Mouse (Mus musculus): Measurements from ENCODE around the gene Ppcdc. TPM values are rescaled to one million over a fixed set of nuclear protein-coding genes. Genes with fewer than 3 reads are reported as not detected.
A peak's percentile ranks its signal among the peaks of the same experiment; 100 is the strongest.

The Ppcdc gene
- 63.6 and 70.3 TPM in 2 replicates for total RNA-seq (2017)

DNA sequence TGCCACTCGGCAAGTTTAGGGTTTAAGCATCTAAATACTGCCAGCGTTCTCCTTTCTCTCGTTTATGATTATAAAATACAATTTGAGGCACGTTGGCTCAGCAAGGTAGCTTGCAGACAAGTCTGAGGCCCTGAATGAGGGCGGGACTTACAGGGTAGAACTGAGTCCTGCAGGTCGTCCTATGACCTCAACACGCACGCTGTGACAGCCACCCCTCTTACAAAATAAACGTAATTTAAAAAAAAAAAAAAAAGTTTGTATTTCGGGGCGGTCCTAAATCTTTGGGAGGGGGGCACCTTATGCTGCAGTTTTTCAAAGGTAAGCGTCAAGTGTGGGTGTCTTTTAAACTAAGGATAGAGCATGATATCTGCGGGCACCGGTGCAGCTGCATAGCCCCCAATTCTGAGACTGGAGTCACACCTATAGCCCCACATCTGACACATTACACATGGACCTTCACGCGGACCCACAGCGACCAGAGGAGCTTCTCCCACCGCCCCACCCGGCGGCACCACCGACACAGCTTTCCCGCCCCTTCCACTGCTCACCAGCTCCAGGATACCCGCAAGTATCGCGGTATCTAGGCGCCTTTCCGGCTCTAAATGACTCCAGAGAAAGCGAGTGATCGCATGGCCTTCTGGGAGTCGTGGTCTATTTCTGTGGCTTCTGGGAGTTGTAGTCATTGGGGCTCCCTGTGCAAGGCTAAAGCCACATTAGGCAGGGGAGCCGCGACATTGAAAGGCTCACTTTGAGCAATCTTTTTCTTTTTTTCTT is at the start of gene Ppcdc:
TSS of gene Ppcdc (minus strand) at position 603 of the 774 bp plus-strand sequence.
- peak; percentile 97 for ATAC-seq (ENCODE audit: extremely low read depth, insufficient number of reproducible peaks, low FRiP score, poor library complexity, severe bottlenecking)

- no peak for ATAC-seq (ENCODE audit: extremely low read depth, insufficient number of reproducible peaks, low FRiP score, poor library complexity, severe bottlenecking)
Measured at GRCm38 (mm10) chr9:57487807-57488206, 47.9 kb upstream of the Ppcdc start.

GRCm38 (mm10) chr9:57485774-57486173 is 45.9 kb upstream of the Ppcdc start:
- peak; percentile 75 for ATAC-seq (ENCODE audit: extremely low read depth, insufficient number of reproducible peaks, low FRiP score, poor library complexity, severe bottlenecking)

DNA sequence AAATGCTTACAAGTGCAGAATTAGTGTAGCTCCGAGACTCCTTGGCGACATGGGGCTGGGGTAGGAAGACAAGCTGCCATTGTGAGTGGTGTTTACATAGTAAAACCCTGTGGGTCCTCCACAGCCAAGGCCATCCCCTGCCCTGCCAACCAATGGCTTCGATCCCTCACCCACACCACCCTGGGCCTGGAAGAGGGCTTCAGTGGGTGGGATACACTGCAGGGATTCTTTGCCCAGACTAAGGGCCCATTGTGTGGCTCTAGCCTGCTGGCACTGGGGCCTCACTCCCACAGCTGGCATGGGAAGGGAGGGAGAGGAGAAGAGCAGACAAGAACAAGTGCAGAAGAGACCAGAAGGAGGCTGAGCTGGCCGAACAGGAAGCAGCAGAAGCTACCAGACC is 29.0 kb upstream of the Ppcdc start:
- ATAC-seq (ENCODE audit: extremely low read depth, insufficient number of reproducible peaks, low FRiP score, poor library complexity, severe bottlenecking), result no peak

GRCm38 (mm10) chr9:57467896-57468549 is 28.1 kb upstream of the Ppcdc start, which contains the start of gene Scamp5:
Scamp5 (minus strand) TSS chr9:57468060.
- ATAC-seq (ENCODE audit: extremely low read depth, insufficient number of reproducible peaks, low FRiP score, poor library complexity, severe bottlenecking), result no peak

DNA sequence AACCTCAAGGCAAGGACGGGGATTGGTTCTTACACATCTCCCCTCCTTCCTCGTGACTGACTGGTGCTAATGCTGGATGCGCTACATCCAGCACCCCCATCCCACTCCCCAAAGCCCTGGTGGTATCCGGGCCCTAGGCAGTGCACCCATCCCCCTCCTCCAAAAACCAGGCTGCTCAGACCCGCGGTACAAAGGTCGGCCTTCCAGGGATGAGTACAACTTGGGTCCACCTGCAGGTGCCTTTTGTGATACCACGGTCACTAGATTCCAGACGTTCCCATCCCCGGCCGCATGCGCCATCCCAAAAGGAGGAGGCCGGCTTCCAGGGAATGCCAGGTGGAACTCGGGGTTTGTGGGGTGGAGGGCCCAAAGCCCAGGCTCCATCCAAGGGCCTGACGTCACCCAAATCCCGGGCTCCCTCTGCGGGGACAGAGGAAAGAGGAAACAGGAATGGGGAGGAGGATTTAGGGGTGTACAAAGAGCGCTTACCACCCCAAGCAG is 27.4 kb upstream of the Ppcdc start:
- ATAC-seq (ENCODE audit: extremely low read depth, insufficient number of reproducible peaks, low FRiP score, poor library complexity, severe bottlenecking), result no peak

- ATAC-seq (ENCODE audit: extremely low read depth, insufficient number of reproducible peaks, low FRiP score, poor library complexity, severe bottlenecking), result no peak
Measured at GRCm38 (mm10) chr9:57466101-57466500, 26.2 kb upstream of the Ppcdc start.

- ATAC-seq (ENCODE audit: extremely low read depth, insufficient number of reproducible peaks, low FRiP score, poor library complexity, severe bottlenecking), result no peak
Measured at GRCm38 (mm10) chr9:57462866-57463265, 22.9 kb upstream of the Ppcdc start.

DNA sequence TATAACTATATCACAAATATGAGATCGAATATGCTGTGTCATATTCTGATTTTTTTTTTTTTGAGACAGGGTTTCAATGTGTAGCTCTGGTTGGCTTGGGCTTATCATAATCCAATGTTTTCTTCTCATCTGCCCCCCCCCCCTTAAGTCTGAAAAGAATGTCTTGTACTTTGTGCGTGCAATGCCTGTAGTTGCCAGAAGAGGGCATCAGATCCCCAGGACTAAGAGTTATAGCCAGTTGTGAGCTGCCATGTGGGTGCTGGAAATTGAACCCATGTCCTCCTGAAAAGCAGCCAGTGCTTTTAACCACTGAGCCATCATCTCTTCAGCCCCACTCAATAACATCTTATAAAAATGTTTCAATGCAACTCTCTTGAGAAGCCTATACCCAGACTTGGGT is 19.8 kb upstream of the Ppcdc start:
- ATAC-seq (ENCODE audit: extremely low read depth, insufficient number of reproducible peaks, low FRiP score, poor library complexity, severe bottlenecking), result no peak

DNA sequence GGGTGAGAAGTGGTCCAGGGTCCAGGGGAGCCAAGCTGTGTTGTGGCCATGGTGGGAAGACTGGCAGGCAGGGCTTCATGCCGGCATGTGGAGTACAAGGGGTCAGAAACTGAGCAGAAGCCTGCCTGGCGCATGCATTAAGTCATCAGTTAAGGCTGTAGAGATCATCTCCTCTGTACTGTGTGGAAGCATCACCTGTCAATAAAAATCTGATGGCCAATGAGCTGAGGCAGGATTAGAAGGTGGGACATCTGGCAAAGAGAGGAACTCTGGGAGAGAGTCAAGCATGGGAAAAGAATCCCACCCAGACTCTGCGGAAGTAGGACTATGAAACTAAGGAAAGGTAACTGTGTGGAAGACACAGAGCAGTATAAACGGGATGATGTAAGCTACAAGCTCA is 13.6 kb upstream of the Ppcdc start:
- no peak for ATAC-seq (ENCODE audit: extremely low read depth, insufficient number of reproducible peaks, low FRiP score, poor library complexity, severe bottlenecking)

DNA sequence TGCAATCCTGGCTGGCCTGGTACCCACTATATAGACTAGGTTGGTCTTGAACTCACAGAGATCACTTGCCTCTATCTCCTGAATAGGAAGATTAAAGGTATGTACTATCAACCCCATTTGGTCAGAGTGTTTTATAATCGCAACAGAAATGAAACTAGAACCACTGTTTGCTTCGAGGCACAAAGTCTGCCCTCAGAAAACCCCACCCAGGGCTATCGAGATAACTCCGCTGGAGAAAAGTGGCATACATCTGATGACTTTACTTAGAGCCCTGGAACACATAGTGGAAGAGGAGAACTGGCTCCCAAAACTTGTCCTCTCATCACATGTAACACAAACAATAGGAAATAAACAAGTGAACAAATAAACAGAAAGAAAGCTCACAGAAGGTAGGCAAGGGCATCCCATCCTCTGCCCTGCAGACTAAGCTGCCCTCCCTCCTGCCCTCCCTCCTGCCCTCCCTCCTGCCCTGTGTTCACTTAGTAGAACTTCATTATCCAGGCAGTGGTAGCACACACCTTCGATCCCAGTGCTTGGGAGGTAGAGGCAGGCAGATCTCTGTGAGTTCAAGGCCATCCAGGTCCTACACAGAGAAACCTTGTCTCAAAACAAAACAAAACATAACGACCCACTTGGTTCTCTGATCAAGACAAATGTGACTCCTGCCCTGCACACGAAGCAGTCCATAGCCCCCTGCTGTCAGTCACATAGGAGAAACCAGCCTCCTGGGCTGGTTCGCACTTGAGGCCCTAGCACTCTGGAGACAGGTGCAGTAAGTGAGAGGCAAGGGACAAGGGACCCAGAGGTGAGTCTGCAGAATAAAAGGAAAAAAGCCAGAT is 12.9 kb upstream of the Ppcdc start:
- no peak for ATAC-seq (ENCODE audit: extremely low read depth, insufficient number of reproducible peaks, low FRiP score, poor library complexity, severe bottlenecking)

- peak; percentile 40; the same call in 1 of the 2 replicates for ATAC-seq (ENCODE audit: extremely low read depth, insufficient number of reproducible peaks, low FRiP score, poor library complexity, severe bottlenecking)
Measured at GRCm38 (mm10) chr9:57449715-57450114, 9.8 kb upstream of the Ppcdc start.

- no peak for ATAC-seq (ENCODE audit: extremely low read depth, insufficient number of reproducible peaks, low FRiP score, poor library complexity, severe bottlenecking)
Measured at GRCm38 (mm10) chr9:57440620-57441019, 696 bp upstream of the Ppcdc start.

- ATAC-seq (ENCODE audit: extremely low read depth, insufficient number of reproducible peaks, low FRiP score, poor library complexity, severe bottlenecking), result no peak
Measured at GRCm38 (mm10) chr9:57439083-57439482, 841 bp downstream of the Ppcdc start.

DNA sequence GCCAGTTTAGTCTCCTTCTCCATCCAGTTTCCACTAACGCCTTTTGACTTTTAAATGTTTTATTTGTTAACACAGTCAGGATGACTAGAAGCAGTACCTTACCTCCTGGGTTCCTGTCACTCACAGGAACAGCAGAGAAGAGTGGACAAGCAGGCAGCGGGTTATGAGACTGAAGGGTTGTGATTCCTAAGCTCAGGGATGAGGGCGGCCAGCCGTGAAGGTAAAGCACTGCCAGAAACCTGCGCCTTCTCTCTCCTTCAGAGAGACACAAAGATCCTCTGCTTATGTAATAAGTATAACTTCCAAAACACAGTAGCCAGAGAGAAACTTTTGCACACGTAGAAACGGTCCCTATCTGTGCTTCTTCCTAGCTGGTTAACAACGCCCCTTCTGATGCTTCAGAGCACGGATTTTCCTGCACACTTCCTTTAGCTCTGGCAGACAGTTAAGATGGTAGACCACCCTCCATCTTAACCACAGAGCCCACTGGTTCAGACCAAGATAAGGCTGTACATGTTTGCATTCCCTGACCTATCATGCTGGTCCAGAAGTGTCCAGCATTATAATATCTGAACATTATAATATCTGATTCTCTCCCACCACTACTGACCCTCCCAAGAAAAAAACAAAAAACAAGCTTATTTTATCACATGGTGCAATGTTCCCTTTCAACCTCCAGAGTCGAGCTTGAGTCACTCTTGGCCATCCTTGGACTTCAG is 1.9 kb downstream of the Ppcdc start:
- no peak for ATAC-seq (ENCODE audit: extremely low read depth, insufficient number of reproducible peaks, low FRiP score, poor library complexity, severe bottlenecking)

- no peak for ATAC-seq (ENCODE audit: extremely low read depth, insufficient number of reproducible peaks, low FRiP score, poor library complexity, severe bottlenecking)
Measured at GRCm38 (mm10) chr9:57436166-57436565, 3.8 kb downstream of the Ppcdc start.

DNA sequence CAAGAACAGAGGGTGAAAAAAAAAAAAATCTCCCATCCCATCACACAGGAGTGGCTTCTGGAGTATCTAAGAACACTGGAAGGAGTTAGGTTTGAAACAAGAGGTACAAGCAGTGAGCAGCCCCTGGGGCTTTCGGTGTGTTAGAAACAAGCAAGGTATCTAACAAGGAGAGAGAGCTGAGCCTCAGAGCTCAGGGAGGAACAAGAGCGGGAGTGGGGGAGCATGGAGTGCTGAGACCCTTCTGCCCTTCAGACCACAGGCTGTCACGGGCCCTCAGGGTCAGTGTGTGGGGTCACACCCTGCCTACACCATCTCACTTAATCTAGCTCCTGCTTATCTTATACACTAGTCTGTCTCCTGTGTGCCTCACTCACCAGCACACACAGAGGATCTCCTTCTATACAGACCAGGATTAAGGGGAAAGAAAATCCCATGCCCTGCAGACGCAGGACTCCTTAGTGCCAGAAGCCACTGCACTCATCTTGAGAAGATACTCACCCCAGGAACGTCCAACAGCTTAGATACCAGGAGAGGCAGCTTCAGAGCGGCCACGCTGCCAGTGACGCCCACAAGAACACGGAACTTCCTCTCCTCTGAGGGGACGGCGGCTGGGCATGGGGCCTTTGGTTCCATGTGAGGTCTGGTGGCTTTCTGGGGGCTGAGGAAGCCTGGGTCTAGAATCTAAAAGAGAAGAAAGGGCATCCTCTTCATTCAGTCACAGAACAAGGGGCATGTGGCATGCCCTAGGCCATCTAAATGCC is 5.3 kb downstream of the Ppcdc start:
- no peak for ATAC-seq (ENCODE audit: extremely low read depth, insufficient number of reproducible peaks, low FRiP score, poor library complexity, severe bottlenecking)
